Mouse (Mus musculus) forebrain, embryonic 13.5 days (tissue): ENCODE measurements around the gene 1700020D05Rik. TPM values are rescaled to one million over a fixed set of nuclear protein-coding genes. Genes with fewer than 3 reads are reported as not detected.

ENCODE experiments used
- ATAC-seq: fragments of 200-750 bp; cut with Nextera tagmentation; 2 replicates; pipeline ENCODE4 v1.8.0; 2017
- H3K27ac ChIP-seq: fragments of 300-500 bp; sonication (generic); 2 replicates; pipeline ENCODE4 v1.5.1; 2015; ENCODE audit warnings: inconsistent platforms, mild to moderate bottlenecking, moderate library complexity
- H3K27me3 ChIP-seq: fragments of 300-500 bp; sonication (generic); 2 replicates; pipeline ENCODE4 v1.6.1; 2015; ENCODE audit warnings: mild to moderate bottlenecking, inconsistent platforms
- H3K36me3 ChIP-seq: fragments of 300-500 bp; sonication (generic); 2 replicates; pipeline ENCODE4 v1.6.1; 2015; ENCODE audit warnings: mild to moderate bottlenecking, inconsistent platforms; ENCODE audit not compliant: poor library complexity, severe bottlenecking
- H3K4me1 ChIP-seq: fragments of 300-500 bp; sonication (generic); 2 replicates; pipeline ENCODE4 v1.6.1; 2015; ENCODE audit warnings: inconsistent platforms
- H3K4me2 ChIP-seq: fragments of 300-500 bp; sonication (generic); 2 replicates; pipeline ENCODE4 v1.6.1; 2015; ENCODE audit warnings: inconsistent platforms, mild to moderate bottlenecking, moderate library complexity
- H3K4me3 ChIP-seq: fragments of 300-500 bp; sonication (generic); 2 replicates; pipeline ENCODE4 v1.5.1; 2015; ENCODE audit warnings: mild to moderate bottlenecking, inconsistent platforms
- H3K9ac ChIP-seq: fragments of 300-500 bp; sonication (generic); 2 replicates; pipeline ENCODE4 v1.6.1; 2015; ENCODE audit warnings: mild to moderate bottlenecking, inconsistent platforms
- H3K9me3 ChIP-seq: fragments of 300-500 bp; sonication (generic); replicated peaks from 2 replicates; pipeline ENCODE4 v1.6.1; 2016; ENCODE audit warnings: inconsistent platforms
- WGBS: fragments of 180-500 bp; shearing (Covaris S2); methylation state at CpG from one replicate; pipeline ENCODE4 v1.1.7; 2015; 5-methylcytosine and 5-hydroxymethylcytosine counted together
- polyA plus RNA-seq: library from polyadenylated mRNA; unstranded; fragments of >200 nt; fragmentation: Nextera tagmentation; extraction: Ambion mirVana; gene quantifications from 2 replicates; pipeline ENCODE4 v1.2.1, GENCODE M21; 2015

The 1700020D05Rik gene
- polyA plus RNA-seq = 0.23 and 0.27 TPM in 2 replicates

GRCm38 (mm10) chr19:5503687-5504086, at the start of gene 1700020D05Rik:
TSS of gene 1700020D05Rik (minus strand) at chr19:5503787.
- Histone ChIP-seq H3K9ac (no peak within 1 kb of the TSS), H3K4me2 (no peak within 1 kb of the TSS), H3K9me3 (no peaks in the 10 kb centered on the region), H3K36me3 (peaks cover 16% of the 10 kb centered on the region; the same call in 1 of the 2 replicates), H3K4me3 (no peak within 1 kb of the TSS), H3K27ac (no peak within 1 kb of the TSS), H3K4me1 (no peaks in the 10 kb centered on the region), H3K27me3 (no peaks in the 10 kb centered on the region)
- 62% methylated on average over 17 of the region's 17 CpGs for WGBS
- ATAC-seq = no peak

GRCm38 (mm10) chr19:5547471-5548056, 44.0 kb upstream of the 1700020D05Rik start:
- H3K4me3 ChIP-seq = no peak overlapping the region
- H3K9me3 ChIP-seq = no peaks in the 10 kb centered on the region
- H3K27ac ChIP-seq = no peak overlapping the region
- H3K9ac ChIP-seq = no peak overlapping the region
- no peak overlapping the region for H3K4me2 ChIP-seq
- WGBS = 77% methylated on average over 4 of the region's 4 CpGs
- H3K4me1 ChIP-seq = no peaks in the 10 kb centered on the region
- H3K36me3 ChIP-seq = no peaks in the 10 kb centered on the region
- ATAC-seq = no peak
- H3K27me3 ChIP-seq = no peaks in the 10 kb centered on the region

- no peak overlapping the region for H3K27ac ChIP-seq
- no peaks in the 10 kb centered on the region for H3K36me3 ChIP-seq
- no peak overlapping the region for H3K4me3 ChIP-seq
- no peak overlapping the region for H3K9ac ChIP-seq
- ATAC-seq = no peak
- no peak overlapping the region for H3K4me2 ChIP-seq
- H3K4me1 ChIP-seq = no peaks in the 10 kb centered on the region
- 63% methylated on average over 11 of the region's 11 CpGs for WGBS
- no peaks in the 10 kb centered on the region for H3K27me3 ChIP-seq
- H3K9me3 ChIP-seq = no peaks in the 10 kb centered on the region
These were observed 40.4 kb upstream of the 1700020D05Rik start for GRCm38 (mm10) chr19:5544031-5544430.

GRCm38 (mm10) chr19:5543362-5543761, 39.8 kb upstream of the 1700020D05Rik start:
- ATAC-seq = no peak
- no peak overlapping the region for H3K9ac ChIP-seq
- no peaks in the 10 kb centered on the region for H3K36me3 ChIP-seq
- H3K9me3 ChIP-seq = no peaks in the 10 kb centered on the region
- H3K4me1 ChIP-seq = no peaks in the 10 kb centered on the region
- no peak overlapping the region for H3K4me3 ChIP-seq
- H3K27me3 ChIP-seq = no peaks in the 10 kb centered on the region
- 93% methylated on average over 9 of the region's 9 CpGs for WGBS
- no peak overlapping the region for H3K27ac ChIP-seq
- no peak overlapping the region for H3K4me2 ChIP-seq

GRCm38 (mm10) chr19:5538786-5539185, 35.2 kb upstream of the 1700020D05Rik start:
- WGBS = 63% methylated on average over 8 of the region's 8 CpGs
- ATAC-seq = no peak
- no peak overlapping the region for H3K27ac ChIP-seq
- no peaks in the 10 kb centered on the region for H3K9me3 ChIP-seq
- no peak overlapping the region for H3K4me2 ChIP-seq
- H3K27me3 ChIP-seq = no peaks in the 10 kb centered on the region
- H3K4me3 ChIP-seq = no peak overlapping the region
- H3K36me3 ChIP-seq = no peaks in the 10 kb centered on the region
- H3K9ac ChIP-seq = no peak overlapping the region
- H3K4me1 ChIP-seq = no peaks in the 10 kb centered on the region

- H3K9ac ChIP-seq = no peak overlapping the region
- no peaks in the 10 kb centered on the region for H3K36me3 ChIP-seq
- H3K4me1 ChIP-seq = peaks cover 14% of the 10 kb centered on the region
- H3K27me3 ChIP-seq = peaks cover 10% of the 10 kb centered on the region; the same call in 1 of the 2 replicates
- no peak overlapping the region for H3K4me2 ChIP-seq
- no peak for ATAC-seq
- 80% methylated on average over 8 of the region's 8 CpGs for WGBS
- no peak overlapping the region for H3K4me3 ChIP-seq
- H3K9me3 ChIP-seq = no peaks in the 10 kb centered on the region
- no peak overlapping the region for H3K27ac ChIP-seq
These were observed 28.9 kb upstream of the 1700020D05Rik start for GRCm38 (mm10) chr19:5532520-5532919.

- H3K9ac ChIP-seq = no peak overlapping the region; the same call in 1 of the 2 replicates
- no peaks in the 10 kb centered on the region for H3K36me3 ChIP-seq
- ATAC-seq = no peak
- H3K27me3 ChIP-seq = peaks cover 10% of the 10 kb centered on the region; the same call in 1 of the 2 replicates
- H3K4me1 ChIP-seq = peaks cover 14% of the 10 kb centered on the region
- peak overlapping the region; percentile 43; the same call in 1 of the 2 replicates for H3K4me2 ChIP-seq
- no peak overlapping the region for H3K27ac ChIP-seq
- H3K4me3 ChIP-seq = no peak overlapping the region
- no peaks in the 10 kb centered on the region for H3K9me3 ChIP-seq
- 8% methylated on average over 7 of the region's 7 CpGs for WGBS
These were observed 26.5 kb upstream of the 1700020D05Rik start for GRCm38 (mm10) chr19:5530138-5530524.

- 8% methylated on average over 20 of the region's 20 CpGs for WGBS
- Histone ChIP-seq H3K4me2 (peak overlapping the region; percentile 43), H3K36me3 (no peaks in the 10 kb centered on the region), H3K27ac (no peak overlapping the region), H3K27me3 (peaks cover 10% of the 10 kb centered on the region; the same call in 1 of the 2 replicates), H3K4me1 (peaks cover 14% of the 10 kb centered on the region), H3K9me3 (no peaks in the 10 kb centered on the region), H3K9ac (peak overlapping the region; percentile 8; the same call in 1 of the 2 replicates), H3K4me3 (no peak overlapping the region)
- ATAC-seq = peak; percentile 82; the same call in 1 of the 2 replicates
These were observed 25.9 kb upstream of the 1700020D05Rik start for GRCm38 (mm10) chr19:5529325-5530137.

- ATAC-seq = no peak
- WGBS = 74% methylated on average over 5 of the region's 5 CpGs
- H3K4me1 ChIP-seq = peaks cover 10% of the 10 kb centered on the region
These were observed 21.6 kb upstream of the 1700020D05Rik start for GRCm38 (mm10) chr19:5525204-5525603.

GRCm38 (mm10) chr19:5518721-5519120, 15.1 kb upstream of the 1700020D05Rik start:
- H3K27ac ChIP-seq = no peak overlapping the region
- H3K27me3 ChIP-seq = no peaks in the 10 kb centered on the region
- H3K4me2 ChIP-seq = no peak overlapping the region
- no peak for ATAC-seq
- no peaks in the 10 kb centered on the region for H3K9me3 ChIP-seq
- no peak overlapping the region for H3K4me3 ChIP-seq
- 93% methylated on average over 3 of the region's 3 CpGs for whole genome bisulfite sequencing
- H3K36me3 ChIP-seq = no peaks in the 10 kb centered on the region
- no peak overlapping the region for H3K9ac ChIP-seq
- H3K4me1 ChIP-seq = no peaks in the 10 kb centered on the region

More at GRCm38 (mm10) chr19:5525204-5525603, 21.6 kb upstream of the 1700020D05Rik start:
- Histone ChIP-seq H3K27ac (no peak overlapping the region), H3K4me3 (no peak overlapping the region), H3K9ac (no peak overlapping the region), H3K36me3 (no peaks in the 10 kb centered on the region), H3K9me3 (no peaks in the 10 kb centered on the region), H3K27me3 (no peaks in the 10 kb centered on the region), H3K4me2 (no peak overlapping the region)

- no peak for ATAC-seq
- H3K4me3 ChIP-seq = no peak overlapping the region
- H3K27me3 ChIP-seq = no peaks in the 10 kb centered on the region
- 80% methylated on average over 8 of the region's 8 CpGs for WGBS
- no peaks in the 10 kb centered on the region for H3K36me3 ChIP-seq
- H3K27ac ChIP-seq = no peak overlapping the region
- no peak overlapping the region for H3K4me2 ChIP-seq
- H3K9ac ChIP-seq = no peak overlapping the region
- H3K9me3 ChIP-seq = no peaks in the 10 kb centered on the region
- peaks cover 7% of the 10 kb centered on the region for H3K4me1 ChIP-seq
These were observed 13.4 kb upstream of the 1700020D05Rik start for GRCm38 (mm10) chr19:5516906-5517505.
